Mouse (Mus musculus): Measurements from ENCODE around the gene Zfp729b.

The Zfp729b gene

DNA sequence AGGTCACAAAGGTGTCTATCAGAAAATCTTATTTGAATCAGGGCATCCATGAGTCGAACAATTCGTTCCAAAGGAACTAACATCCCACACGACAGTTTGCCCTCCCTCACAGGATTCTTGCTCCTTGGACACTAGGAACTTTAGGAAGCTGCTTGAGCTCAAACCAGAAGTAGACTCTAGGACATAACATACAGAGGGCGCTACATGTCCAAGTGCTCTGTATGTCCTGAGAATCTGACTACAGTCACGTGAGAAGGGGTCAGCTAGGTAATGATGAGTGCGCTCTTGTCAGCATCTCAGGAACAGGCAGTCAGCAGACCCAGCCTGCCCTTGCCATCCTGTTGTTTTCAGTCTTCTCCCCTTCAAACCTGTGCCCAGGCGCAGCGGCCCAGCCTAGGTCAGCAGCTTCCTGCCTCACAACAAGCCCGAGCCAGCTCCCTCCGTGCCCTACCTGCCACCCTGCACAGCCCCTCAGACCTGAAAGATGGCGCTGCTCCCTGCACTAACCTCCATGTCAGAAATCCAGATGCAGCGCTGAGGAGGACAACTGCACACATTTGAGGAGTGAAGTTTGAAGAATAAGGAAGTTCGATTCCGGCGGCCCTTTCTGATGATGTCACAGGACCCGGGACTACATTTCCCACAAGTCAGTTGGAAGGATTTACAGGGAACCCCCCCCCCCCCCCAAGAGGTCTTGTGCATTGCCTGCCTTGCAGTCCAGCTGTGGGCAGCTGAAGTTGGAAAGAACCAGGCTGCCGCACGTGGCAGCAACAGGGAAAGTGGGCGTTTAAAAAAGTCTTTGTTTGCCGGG, at the start of gene Zfp729b:
Zfp729b (minus strand) TSS at position 642 of the 811 bp plus-strand sequence.
- DNase-seq (ENCODE audit: low spot score), result peak; percentile 78

DNA sequence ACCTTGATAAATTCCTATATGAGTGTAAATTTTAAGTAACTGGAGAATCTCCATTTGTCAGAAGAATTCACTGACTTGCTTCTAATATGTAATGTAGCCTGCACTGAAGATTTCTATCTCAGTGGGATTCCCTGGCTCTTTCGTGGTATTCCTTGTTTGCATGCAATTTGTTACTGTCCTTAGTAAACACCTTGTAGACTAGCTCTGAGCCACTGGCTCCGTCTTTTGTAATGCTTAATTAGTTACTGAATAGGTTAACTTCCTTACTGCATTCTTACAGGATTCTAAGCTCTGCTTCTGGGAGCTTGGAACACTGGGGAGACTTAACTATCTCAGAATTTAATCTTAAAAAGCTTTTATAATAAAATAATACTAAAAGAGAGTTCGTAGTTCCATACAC, 43.0 kb upstream of the Zfp729b start:
- DNase-seq (ENCODE audit: low spot score), result no peak

DNA sequence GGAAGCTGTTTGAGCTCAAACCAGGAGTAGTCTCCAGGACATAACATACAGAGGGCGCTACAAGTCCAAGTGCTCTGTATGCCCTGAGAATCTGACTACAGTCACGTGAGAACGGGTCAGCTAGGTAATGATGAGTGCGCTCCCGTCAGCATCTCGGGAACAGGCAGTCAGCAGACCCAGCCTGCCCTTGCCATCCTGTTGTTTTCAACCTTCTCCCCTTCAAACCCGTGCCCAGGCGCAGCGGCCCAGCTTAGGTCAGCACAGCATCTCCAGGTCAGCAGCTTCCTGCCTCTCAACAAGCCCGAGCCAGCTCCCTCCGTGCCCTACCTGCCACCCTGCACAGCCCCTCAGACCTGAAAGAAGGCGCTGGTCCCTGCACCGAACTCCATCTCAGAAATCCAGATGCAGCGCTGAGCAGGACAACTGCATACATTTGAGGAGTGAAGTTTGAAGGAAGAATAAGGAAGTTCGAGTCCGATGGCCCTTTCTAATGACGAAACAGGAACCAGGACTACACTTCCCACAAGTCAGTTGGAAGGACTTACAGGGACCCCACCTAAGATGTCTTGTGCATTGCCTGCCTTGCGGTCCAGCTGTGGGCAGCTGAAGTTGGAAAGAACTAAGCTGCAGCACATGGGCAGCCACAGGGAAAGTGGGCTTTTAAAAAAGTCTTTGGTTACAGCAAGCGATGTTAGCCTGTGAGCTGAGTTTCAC, 27.9 kb upstream of the Zfp729b start, which contains the start of the genes Gm49345 and Zfp729a:
Gm49345 (minus strand) TSS at position 476 of the 714 bp plus-strand sequence.
Zfp729a (minus strand) TSS at position 498 of the 714 bp plus-strand sequence.
- peak; percentile 66 for DNase-seq (ENCODE audit: low spot score)

DNA sequence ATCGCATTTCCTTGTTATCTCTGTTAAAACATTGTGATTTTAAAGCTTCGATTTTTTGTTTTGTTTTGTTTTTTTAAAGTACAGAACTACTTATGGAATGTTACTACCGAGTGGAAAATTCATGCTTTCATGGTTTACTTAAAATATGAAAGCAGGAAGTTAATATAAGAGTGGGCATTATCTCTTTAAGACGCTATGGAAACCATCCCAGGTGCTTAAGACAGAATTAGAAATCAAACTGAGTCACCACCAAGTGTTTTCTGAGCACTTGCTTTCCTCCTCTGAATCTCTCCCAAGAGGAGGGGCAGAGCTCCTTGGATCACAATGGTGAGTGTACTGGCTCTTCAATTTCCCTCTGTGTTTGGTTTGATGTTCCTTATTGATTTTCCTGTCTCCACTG, 601 bp upstream of the Zfp729b start:
- DNase-seq (ENCODE audit: low spot score), result no peak

DNA sequence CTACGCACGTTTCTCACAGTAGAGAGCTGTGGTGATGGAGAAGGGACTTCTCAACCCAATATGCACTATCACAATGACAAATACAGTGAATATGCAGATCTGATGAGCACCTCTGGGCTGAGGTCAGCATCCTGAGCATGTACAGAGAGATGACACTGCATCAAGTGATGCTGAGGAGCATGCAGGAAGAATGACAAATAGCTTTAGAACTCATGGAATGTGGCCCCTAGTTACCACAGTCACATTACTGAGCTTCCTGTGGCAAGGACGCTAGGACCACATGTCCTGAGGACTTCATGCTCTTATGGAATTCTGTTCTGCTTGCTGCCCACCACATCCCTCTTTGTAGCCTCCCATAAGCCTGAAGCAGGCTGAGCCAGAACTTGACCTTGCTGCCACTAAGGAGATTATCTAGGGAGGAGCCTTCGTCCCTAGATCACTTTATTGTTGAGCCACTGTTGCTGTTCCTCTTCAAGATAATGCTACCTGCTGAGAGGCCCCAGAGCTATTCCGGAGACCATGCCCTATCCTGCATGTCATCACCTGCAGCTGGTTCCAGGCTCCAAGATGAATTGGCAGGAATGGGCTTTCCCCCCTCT, 36.8 kb downstream of the Zfp729b start:
- DNase-seq (ENCODE audit: low spot score), result no peak

DNA sequence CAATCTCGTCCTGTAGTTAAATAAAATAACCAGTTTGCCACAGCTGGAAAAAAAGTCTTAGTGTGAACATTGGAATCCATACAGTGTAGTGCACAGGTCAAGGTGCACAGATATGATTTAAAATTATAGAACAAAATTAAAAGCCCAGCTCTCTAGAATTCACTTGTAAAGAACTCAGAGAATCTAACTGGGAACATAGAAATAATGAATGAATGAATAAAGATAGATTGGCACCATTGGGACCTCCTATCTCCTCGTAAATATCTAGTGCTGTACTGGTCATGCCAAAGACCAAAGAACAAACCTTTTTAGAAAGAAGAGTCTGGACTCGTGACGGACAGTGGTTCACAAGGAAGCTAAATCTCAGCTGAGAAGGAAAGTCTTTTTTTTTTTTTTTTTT, 55.8 kb downstream of the Zfp729b start, which contains the start of gene Zfp748:
Zfp748 (minus strand) TSS at position 101 of the 400 bp plus-strand sequence.
- no peak for DNase-seq (ENCODE audit: low spot score)

DNA sequence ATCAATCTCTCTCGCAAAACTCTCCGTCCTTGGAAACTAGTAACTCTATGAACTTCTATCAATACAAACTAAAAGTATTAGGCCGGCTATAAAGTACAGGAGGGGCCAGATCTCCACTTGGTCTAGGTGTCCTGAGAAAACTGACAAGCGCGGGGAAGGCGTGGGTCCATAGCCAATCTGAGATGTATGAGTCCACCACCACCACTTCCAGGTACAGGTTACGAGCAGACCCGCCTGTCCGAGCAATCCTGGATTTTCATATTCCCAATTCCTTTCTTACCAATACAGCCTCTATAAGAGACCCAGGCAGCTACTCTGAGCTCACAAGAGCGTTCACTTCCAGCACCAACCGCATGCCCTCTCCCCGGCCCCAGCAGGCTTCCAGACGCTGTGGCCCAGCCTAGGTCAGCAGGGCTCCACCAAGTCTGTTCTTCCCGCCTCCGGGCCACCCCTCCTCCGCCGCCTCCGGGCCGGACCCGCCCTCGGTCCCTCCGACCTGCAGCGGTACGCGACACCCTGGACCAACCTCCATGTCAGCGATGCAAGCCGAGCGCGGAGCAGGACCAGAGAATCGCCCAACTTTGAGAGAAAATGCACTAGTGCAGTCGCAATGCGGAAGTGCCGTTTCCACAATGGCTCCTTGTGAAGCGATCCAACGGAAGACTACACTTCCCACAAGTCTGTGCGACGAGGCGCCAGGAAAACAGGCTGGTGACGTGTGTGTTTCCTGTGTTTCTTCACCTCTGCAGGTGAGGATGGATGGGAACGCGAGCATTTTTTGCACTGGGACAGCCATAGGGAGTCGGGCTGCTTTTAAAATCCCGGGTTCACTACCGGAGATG, 56.8 kb downstream of the Zfp729b start:
- peak; percentile 73 for DNase-seq (ENCODE audit: low spot score)

DNA sequence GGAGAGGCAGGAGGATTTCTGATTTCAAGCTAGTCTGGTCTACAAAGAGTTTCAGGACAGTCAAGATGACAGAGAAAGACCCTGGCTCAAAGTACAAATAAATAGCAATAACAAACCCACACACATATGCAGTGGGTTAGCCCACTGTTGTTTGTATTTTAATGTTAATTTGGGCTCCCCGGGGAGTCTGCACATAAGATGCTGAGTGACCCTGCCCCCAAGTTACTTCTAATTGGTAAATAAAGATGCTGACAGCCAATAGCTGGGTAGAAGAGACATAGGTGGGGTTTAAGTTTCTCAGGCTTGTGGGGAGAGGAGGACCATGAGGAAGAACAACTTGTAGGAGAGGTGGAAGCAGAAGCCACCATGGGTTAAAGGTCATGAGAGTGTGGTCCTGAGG, 63.6 kb downstream of the Zfp729b start:
- DNase-seq (ENCODE audit: low spot score), result no peak

Measured in spleen, adult 12 weeks (tissue).